Mouse (Mus musculus) MEL (cell line): ENCODE measurements around the gene Svs2. TPM values are rescaled to one million over a fixed set of nuclear protein-coding genes. Genes with fewer than 3 reads are reported as not detected.
"Not testable (repeated sequence)": the region's sequence is repeated elsewhere in the genome, so short reads cannot be mapped to it uniquely, and the experiment has no call there.

Experiments used
- DNase-seq: peaks from one replicate; pipeline ENCODE4 v3.0.0; 2011; ENCODE audit warnings: low read depth, low spot score
- H3K27ac ChIP-seq: 2 replicates; pipeline ENCODE4 v1.5.1; 2012; ENCODE audit warnings: low read depth, mild to moderate bottlenecking, control low read depth, low read length, moderate library complexity; ENCODE audit not compliant: control insufficient read depth
- H3K27me3 ChIP-seq, 2 experiments: fragments of 150-350 bp in 1 of 2; sonication (generic) in 1 of 2; 2 replicates each; pipeline ENCODE4 v1.6.1; 2012; ENCODE audit warnings: low read length in 2 of 2, mild to moderate bottlenecking in 2 of 2, improper control_type of control experiment in 1 of 2, moderate library complexity in 1 of 2; ENCODE audit not compliant: insufficient read depth in 2 of 2, control insufficient read depth in 1 of 2
- H3K36me3 ChIP-seq, 2 experiments: 2 replicates each; pipeline ENCODE4 v1.6.1; 2012 to 2014; ENCODE audit warnings: low read length in 2 of 2, improper control_type of control experiment in 1 of 2, inconsistent platforms in 1 of 2, mild to moderate bottlenecking in 1 of 2; ENCODE audit not compliant: insufficient read depth in 2 of 2, control insufficient read depth in 1 of 2
- H3K4me1 ChIP-seq, 2 experiments: fragments of 150-350 bp in 1 of 2; sonication (generic) in 1 of 2; 2 replicates each; pipeline ENCODE4 v1.6.1; 2012; ENCODE audit warnings: low read length in 2 of 2, improper control_type of control experiment in 1 of 2, mild to moderate bottlenecking in 1 of 2; ENCODE audit not compliant: insufficient read depth in 2 of 2, control insufficient read depth in 1 of 2
- H3K4me3 ChIP-seq, 2 experiments: fragments of 150-350 bp in 1 of 2; sonication (generic) in 1 of 2; 2 replicates each; pipeline ENCODE4 v1.5.1; 2012; ENCODE audit warnings: low read depth in 2 of 2, low read length in 2 of 2, mild to moderate bottlenecking in 2 of 2, moderate library complexity in 2 of 2, control low read depth in 1 of 2, improper control_type of control experiment in 1 of 2; ENCODE audit not compliant: control insufficient read depth in 1 of 2, insufficient read depth in 1 of 2
- H3K79me2 ChIP-seq: 2 replicates; pipeline ENCODE4 v1.6.1; 2012; ENCODE audit warnings: mild to moderate bottlenecking, low read length, moderate library complexity; ENCODE audit not compliant: control insufficient read depth, poor library complexity, insufficient read depth
- H3K9ac ChIP-seq: 2 replicates; pipeline ENCODE4 v1.6.1; 2012; ENCODE audit warnings: low read depth, mild to moderate bottlenecking, control low read depth, low read length, moderate library complexity; ENCODE audit not compliant: control insufficient read depth, poor library complexity, severe bottlenecking
- H3K9me3 ChIP-seq: fragments of 150-350 bp; sonication (generic); replicated peaks from 2 replicates; pipeline ENCODE4 v1.6.1; 2012; ENCODE audit warnings: mild to moderate bottlenecking, low read length, improper control_type of control experiment, moderate library complexity; ENCODE audit not compliant: insufficient read depth
- CHD2 ChIP-seq: IDR thresholded peaks from 2 replicates; pipeline ENCODE4 v1.6.1; 2011; ENCODE audit warnings: low read length, improper control_type of control experiment
- E2F4 ChIP-seq: IDR thresholded peaks from 2 replicates; pipeline ENCODE4 v1.6.1; 2011; ENCODE audit warnings: low read depth, low read length, improper control_type of control experiment, borderline replicate concordance
- EP300 ChIP-seq, 2 experiments: IDR thresholded peaks; 2 replicates each; pipeline ENCODE4 v1.6.1; 2011; ENCODE audit warnings: improper control_type of control experiment in 2 of 2, low read length in 2 of 2, low read depth in 1 of 2, mild to moderate bottlenecking in 1 of 2
- GABPA ChIP-seq: IDR thresholded peaks from 2 replicates; pipeline ENCODE4 v1.6.1; 2012; ENCODE audit warnings: low read depth, mild to moderate bottlenecking, inconsistent platforms, low read length, improper control_type of control experiment, moderate library complexity
- GATA1 ChIP-seq: IDR thresholded peaks from 2 replicates; pipeline ENCODE4 v1.6.1; 2011; ENCODE audit warnings: low read depth, low read length, improper control_type of control experiment
- HCFC1 ChIP-seq: IDR thresholded peaks from 2 replicates; pipeline ENCODE4 v1.6.1; 2012; ENCODE audit warnings: low read depth, mild to moderate bottlenecking, inconsistent platforms, low read length, improper control_type of control experiment, moderate library complexity
- KAT2A ChIP-seq: conservative IDR thresholded peaks from 2 replicates; pipeline ENCODE4 v1.6.1; 2012; ENCODE audit warnings: low read depth, low read length, improper control_type of control experiment, inconsistent platforms
- MAZ ChIP-seq: IDR thresholded peaks from 2 replicates; pipeline ENCODE4 v1.6.1; 2012; ENCODE audit warnings: low read depth, mild to moderate bottlenecking, inconsistent platforms, low read length, improper control_type of control experiment
- MXI1 ChIP-seq: IDR thresholded peaks from 2 replicates; pipeline ENCODE4 v1.6.1; 2011; ENCODE audit warnings: mild to moderate bottlenecking, low read depth, low read length, improper control_type of control experiment
- MYC ChIP-seq: IDR thresholded peaks from 2 replicates; pipeline ENCODE4 v1.6.1; 2011; ENCODE audit warnings: low read depth, mild to moderate bottlenecking, low read length, improper control_type of control experiment, moderate library complexity
- POLR2AphosphoS2 ChIP-seq: IDR thresholded peaks from 2 replicates; pipeline ENCODE4 v1.6.1; 2011; ENCODE audit warnings: low read length, improper control_type of control experiment
- POLR2AphosphoS5 ChIP-seq: IDR thresholded peaks from 2 replicates; pipeline ENCODE4 v1.6.1; 2012; ENCODE audit warnings: low read depth, borderline replicate concordance, mild to moderate bottlenecking, inconsistent platforms, low read length, moderate library complexity, mixed read lengths
- RAD21 ChIP-seq: IDR thresholded peaks from 2 replicates; pipeline ENCODE4 v1.6.1; 2011; ENCODE audit warnings: mild to moderate bottlenecking, low read depth, low read length, improper control_type of control experiment
- RCOR1 ChIP-seq: IDR thresholded peaks from 2 replicates; pipeline ENCODE4 v1.6.1; 2012; ENCODE audit warnings: low read depth, mild to moderate bottlenecking, inconsistent platforms, low read length, improper control_type of control experiment
- TAL1 ChIP-seq: IDR thresholded peaks from 2 replicates; pipeline ENCODE4 v1.6.1; 2012; ENCODE audit warnings: mild to moderate bottlenecking, inconsistent platforms, low read length, moderate library complexity, mixed read lengths
- TBP ChIP-seq: IDR thresholded peaks from 2 replicates; pipeline ENCODE4 v1.8.0; 2011; ENCODE audit warnings: low read depth, low read length, improper control_type of control experiment
- TCF12 ChIP-seq: IDR thresholded peaks from 2 replicates; pipeline ENCODE4 v1.6.1; 2014; ENCODE audit warnings: low read depth, mild to moderate bottlenecking, inconsistent platforms, low read length, improper control_type of control experiment, moderate library complexity
- USF1 ChIP-seq: IDR thresholded peaks from 2 replicates; pipeline ENCODE4 v1.6.1; 2014; ENCODE audit warnings: low read depth, mild to moderate bottlenecking, inconsistent platforms, low read length, improper control_type of control experiment, moderate library complexity
- USF2 ChIP-seq, 2 experiments: IDR thresholded peaks; 2 replicates each; pipeline ENCODE4 v1.6.1; 2011 to 2012; ENCODE audit warnings: improper control_type of control experiment in 2 of 2, low read length in 2 of 2, borderline replicate concordance in 1 of 2, inconsistent platforms in 1 of 2, low read depth in 1 of 2, mild to moderate bottlenecking in 1 of 2; ENCODE audit not compliant: insufficient read depth in 1 of 2
- ZKSCAN1 ChIP-seq: IDR thresholded peaks from 2 replicates; pipeline ENCODE4 v1.6.1; 2012; ENCODE audit warnings: low read depth, mild to moderate bottlenecking, inconsistent platforms, low read length, improper control_type of control experiment, moderate library complexity
- ZNF384 ChIP-seq: IDR thresholded peaks from 2 replicates; pipeline ENCODE4 v1.6.1; 2012; ENCODE audit warnings: low read depth, mild to moderate bottlenecking, inconsistent platforms, low read length, improper control_type of control experiment
- polyA plus RNA-seq, 2 experiments: library from polyadenylated mRNA; stranded (reverse) in 1 of 2; unstranded in 1 of 2; fragments of >175 nt in 1 of 2; fragments of >200 nt in 1 of 2; gene quantifications; 2 replicates each; pipeline versions ENCODE4 v1.2.1 to v1.2.4; 2012; ENCODE audit warnings: low replicate concordance in 2 of 2, low read depth in 1 of 2; ENCODE audit not compliant: insufficient read length in 2 of 2, insufficient read depth in 1 of 2, missing spikeins in 1 of 2
- total RNA-seq: library from RNA; depleted of rRNA; stranded (reverse); fragments of 300-350 nt; gene quantifications from 2 replicates; pipeline ENCODE4 v1.2.3, GENCODE M21; 2012

The Svs2 gene
- total and polyA plus RNA-seq, 3 experiments, result not detected

GRCm38 (mm10) chr2:164206676-164207075, 31.6 kb downstream of the Svs2 start:
- Histone ChIP-seq H3K36me3 (no peaks in the 10 kb centered on the region), H3K27me3 (peaks cover 4 to 5% of the 10 kb centered on the region in 2 experiments), H3K27ac (no peak overlapping the region), H3K79me2 (no peaks in the 10 kb centered on the region), H3K9me3 (no peaks in the 10 kb centered on the region), H3K9ac (no peak overlapping the region), H3K4me3 (no peak overlapping the region), H3K4me1 (no peaks in the 10 kb centered on the region)
- TF ChIP-seq RCOR1 (no peak), MYC (no peak), POLR2AphosphoS5 (no peak), ZKSCAN1 (no peak), CHD2 (no peak), TBP (no peak), KAT2A (no peak), E2F4 (no peak), EP300 (IDR thresholded peaks at IDR 0.05; ENCODE audit: low read depth in 1 of 2, low read length in 2 of 2) (no peak), USF1 (no peak), POLR2AphosphoS2 (no peak), TCF12 (no peak), GATA1 (no peak), TAL1 (no peak)
- DNase-seq, result no peak

GRCm38 (mm10) chr2:164206011-164206410, 32.3 kb downstream of the Svs2 start:
- not testable (repeated sequence) for H3K4me3 ChIP-seq, H3K27me3 ChIP-seq, H3K9me3 ChIP-seq, H3K9ac ChIP-seq, DNase-seq, H3K79me2 ChIP-seq, H3K27ac ChIP-seq, H3K36me3 ChIP-seq, H3K4me1 ChIP-seq

DNA sequence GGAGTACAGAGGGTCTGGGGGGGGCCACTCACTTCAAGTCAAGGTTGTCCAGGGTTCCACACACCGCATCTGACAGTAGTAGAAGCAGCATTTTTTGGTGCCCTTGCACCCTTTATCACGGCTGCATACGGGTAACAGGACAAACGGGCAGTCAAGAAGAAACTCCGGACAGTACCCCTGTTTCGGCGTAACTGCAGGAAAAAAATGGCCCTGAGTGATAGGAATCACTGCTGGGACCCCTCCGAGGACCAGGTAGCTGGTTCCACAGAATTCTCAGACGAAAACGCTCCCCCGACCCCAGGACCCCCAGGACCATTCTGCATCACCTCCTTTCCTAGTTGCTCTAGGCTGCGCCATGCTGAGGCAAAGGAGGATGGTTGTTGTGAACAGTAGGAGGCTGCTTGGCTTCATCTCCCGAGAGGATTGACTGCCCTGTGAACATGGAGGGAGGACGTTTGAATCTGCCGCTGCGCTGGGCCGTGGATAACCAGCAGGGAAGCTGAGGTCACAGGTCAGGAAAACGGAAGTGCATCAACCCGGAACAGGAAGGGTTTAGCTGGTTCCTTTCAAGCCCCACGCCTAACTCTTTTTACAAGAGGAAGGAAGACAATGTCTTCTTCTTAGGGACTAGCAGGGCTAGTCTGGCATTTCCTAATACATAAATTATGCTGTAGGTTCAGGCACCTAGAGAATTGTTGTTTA, 38.5 kb downstream of the Svs2 start, which contains the start of gene Wfdc15a:
Wfdc15a (minus strand) TSS at position 505 of the 702 bp plus-strand sequence.
- H3K27ac ChIP-seq, result no peak within 1 kb of the TSS
- DNase-seq, result no peak
- TF ChIP-seq POLR2AphosphoS2 (no peak), HCFC1 (no peak), MAZ (no peak), RAD21 (no peak), MXI1 (no peak), KAT2A (no peak), USF2 (IDR thresholded peaks at IDR 0.05; ENCODE audit: borderline replicate concordance in 1 of 2, insufficient read depth in 1 of 2, low read depth in 1 of 2, low read length in 2 of 2) (no peak), ZNF384 (no peak), GABPA (no peak)
- no peaks in the 10 kb centered on the region for H3K4me1 ChIP-seq
- H3K36me3 ChIP-seq, result no peaks in the 10 kb centered on the region
- no peak within 1 kb of the TSS for H3K9ac ChIP-seq
- no peaks in the 10 kb centered on the region for H3K79me2 ChIP-seq
- H3K4me3 ChIP-seq, result no peak within 1 kb of the TSS
- peaks cover 3 to 5% of the 10 kb centered on the region in 2 experiments; a peak in 3 of 4 replicates for H3K27me3 ChIP-seq
- no peaks in the 10 kb centered on the region for H3K9me3 ChIP-seq
